Mouse (Mus musculus) ES-E14 (cell line): ENCODE measurements around the gene Igsf23.

Experiments used
- HCFC1 ChIP-seq: IDR thresholded peaks from 2 replicates; pipeline ENCODE4 v1.6.1; 2012; ENCODE audit warnings: low read length, inconsistent platforms, borderline replicate concordance; ENCODE audit not compliant: insufficient read depth
- ZC3H11A ChIP-seq: IDR thresholded peaks from 2 replicates; pipeline ENCODE4 v1.6.1; 2012; ENCODE audit warnings: low read depth, mild to moderate bottlenecking, inconsistent platforms, low read length, borderline replicate concordance

- TF ChIP-seq HCFC1 (no peak), ZC3H11A (no peak)
These were observed 5.8 kb downstream of the Igsf23 start for GRCm38 (mm10) chr7:19944709-19945108.
